Mouse (Mus musculus): ENCODE measurements around the gene Scn1a. TPM values are rescaled to one million over a fixed set of nuclear protein-coding genes. Genes with fewer than 3 reads are reported as not detected.

Gene Scn1a
- polyA plus RNA-seq (2015; fragmentation: Nextera tagmentation; extraction: Ambion mirVana), result 0.12 TPM in 1 of 2 replicates, not detected in the other

DNA sequence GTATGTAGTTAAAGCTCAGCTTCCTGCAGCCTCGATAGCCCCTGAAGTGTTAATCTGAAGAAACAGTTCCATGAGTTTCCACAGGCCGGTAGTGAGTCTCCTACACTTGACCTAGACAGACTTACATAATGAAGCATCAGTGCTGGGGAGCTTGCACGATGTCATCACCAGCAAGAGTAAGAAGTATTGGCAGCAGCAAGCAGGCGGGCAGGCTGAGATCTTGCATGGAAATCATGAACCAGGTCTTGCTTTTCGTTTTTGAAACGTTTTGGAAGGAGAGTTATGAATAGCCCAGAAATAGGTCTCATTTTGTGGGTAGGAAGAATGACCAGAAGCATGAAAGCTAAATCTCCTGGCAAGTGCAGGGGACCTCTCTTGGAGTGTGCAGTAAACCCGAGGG, at the start of gene Scn1a:
Scn1a (minus strand) TSS at position 130 of the 400 bp plus-strand sequence.

DNA sequence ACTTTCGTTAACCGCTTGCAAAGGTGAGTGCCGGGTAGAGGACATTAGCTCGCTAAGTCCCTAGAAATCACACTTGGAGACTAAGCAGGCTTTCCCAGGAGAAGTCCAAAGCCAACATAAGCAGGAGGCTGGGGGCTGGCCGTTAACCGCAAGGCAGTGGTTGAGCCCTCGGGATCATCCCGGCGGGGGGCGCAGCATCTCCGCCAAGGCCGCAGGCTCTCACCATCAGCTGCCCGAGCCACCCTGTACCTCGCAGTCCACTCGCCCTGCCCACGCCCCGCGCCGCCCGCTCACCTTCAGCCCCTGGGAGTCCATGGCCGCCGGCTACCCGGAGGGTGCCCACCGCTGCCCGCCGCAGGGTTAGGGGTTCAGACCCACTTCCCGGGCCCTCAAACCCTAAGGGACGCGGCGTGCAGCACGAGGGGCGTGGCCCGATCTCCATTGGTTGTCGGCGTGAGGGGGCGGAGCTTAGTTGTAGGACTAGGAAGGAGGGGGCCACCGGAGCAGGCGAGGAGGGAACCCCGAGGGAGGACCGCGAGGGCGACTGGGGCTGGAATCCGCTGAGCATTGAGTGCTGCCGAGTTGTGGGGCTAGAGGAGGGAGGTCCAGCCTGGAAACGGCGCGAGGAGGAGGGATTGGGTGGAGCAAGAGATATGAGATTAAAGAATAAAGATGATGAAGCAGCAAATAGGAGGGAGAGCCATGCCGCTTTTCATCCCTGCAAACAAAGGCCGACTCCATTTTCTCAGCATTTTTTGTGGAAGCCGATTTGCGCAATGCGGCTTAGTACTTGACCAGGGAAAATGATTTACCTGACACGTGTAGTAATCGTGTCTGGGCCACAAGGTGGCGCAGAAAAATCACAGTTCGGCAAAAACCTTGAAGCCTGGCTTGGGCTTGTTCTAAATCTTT, 184.2 kb downstream of the Scn1a start, which contains the start of gene Ttc21b:
Ttc21b (minus strand) TSS at position 398 of the 912 bp plus-strand sequence.

Other genes with a start within 250 kb of the Scn1a start
- gene Ttc21b, start 184.2 kb downstream of the Scn1a start, polyA plus RNA-seq (2015; fragmentation: Nextera tagmentation; extraction: Ambion mirVana), result 2.2 and 2.3 TPM in 2 replicates
- gene Scn9a, start 194.1 kb upstream of the Scn1a start, polyA plus RNA-seq (2015; fragmentation: Nextera tagmentation; extraction: Ambion mirVana), result 0.06 and 0.09 TPM in 2 replicates